Mouse (Mus musculus) CH12.LX (cell line): ENCODE results near the gene Hscb. TPM values are rescaled to one million over a fixed set of nuclear protein-coding genes. Genes with fewer than 3 reads are reported as not detected.

ENCODE experiments used
- DNase-seq: peaks from one replicate; pipeline ENCODE4 v3.0.0-alpha.2; 2013; ENCODE audit errors: extremely low read depth
- H3K27ac ChIP-seq: 2 replicates; pipeline ENCODE4 v1.5.1; 2012; ENCODE audit warnings: low read depth, mild to moderate bottlenecking, control low read depth, moderate library complexity; ENCODE audit not compliant: insufficient read depth
- H3K27me3 ChIP-seq: replicated peaks from 2 replicates; pipeline ENCODE3; 2012; ENCODE audit warnings: inconsistent platforms
- H3K36me3 ChIP-seq, 2 experiments: replicated peaks in 1 of 2; 2 replicates each; pipeline versions ENCODE3 to v1.6.1; 2012; ENCODE audit warnings: inconsistent platforms in 1 of 2, low read length in 1 of 2, mild to moderate bottlenecking in 1 of 2, mixed read lengths in 1 of 2, moderate library complexity in 1 of 2; ENCODE audit not compliant: control insufficient read depth in 1 of 2, insufficient read depth in 1 of 2
- H3K4me1 ChIP-seq, 2 experiments: 2 replicates each; pipeline ENCODE4 v1.6.1; 2012; ENCODE audit warnings: inconsistent platforms in 1 of 2, moderate library complexity in 1 of 2; ENCODE audit not compliant: insufficient read depth in 2 of 2, control insufficient read depth in 1 of 2
- H3K4me2 ChIP-seq: 2 replicates; pipeline ENCODE4 v1.6.1; 2012; ENCODE audit warnings: low read depth, mild to moderate bottlenecking, control low read depth; ENCODE audit not compliant: poor library complexity, insufficient read depth, severe bottlenecking
- H3K4me3 ChIP-seq, 3 experiments: fragments of 150-350 bp in 1 of 3; sonication (generic) in 1 of 3; replicated peaks in 1 of 3; 2 replicates each; pipeline versions ENCODE3 to v1.5.1; 2011 to 2012; ENCODE audit warnings: low read depth in 2 of 3, low read length in 2 of 3, mild to moderate bottlenecking in 2 of 3, moderate library complexity in 2 of 3, control low read depth in 1 of 3, improper control_type of control experiment in 1 of 3, inconsistent platforms in 1 of 3, mixed read lengths in 1 of 3; ENCODE audit not compliant: poor library complexity in 1 of 3
- H3K79me2 ChIP-seq: replicated peaks from 2 replicates; pipeline ENCODE4 v1.6.1; 2012; ENCODE audit warnings: mild to moderate bottlenecking, moderate library complexity; ENCODE audit not compliant: control insufficient read depth, poor library complexity, insufficient read depth, severe bottlenecking; ENCODE audit errors: extremely low read depth
- H3K9ac ChIP-seq: 2 replicates; pipeline ENCODE4 v1.6.1; 2012; ENCODE audit warnings: low read depth, mild to moderate bottlenecking, control low read depth, moderate library complexity; ENCODE audit not compliant: insufficient read depth
- H3K9me3 ChIP-seq: replicated peaks from 2 replicates; pipeline ENCODE3; 2012; ENCODE audit warnings: low read length, inconsistent platforms, mixed read lengths
- BHLHE40 ChIP-seq: IDR thresholded peaks from 2 replicates; pipeline ENCODE4 v1.6.1; 2011; ENCODE audit warnings: mild to moderate bottlenecking, low read depth, low read length, improper control_type of control experiment
- CHD1 ChIP-seq: IDR thresholded peaks from 2 replicates; pipeline ENCODE4 v1.6.1; 2012; ENCODE audit warnings: low read depth, low read length, improper control_type of control experiment, inconsistent platforms
- CTCF ChIP-seq, 2 experiments: IDR thresholded peaks in 1 of 2; conservative IDR thresholded peaks in 1 of 2; 2 replicates each; pipeline ENCODE4 v1.5.1; 2011 to 2012; ENCODE audit warnings: low read depth in 2 of 2, low read length in 2 of 2, improper control_type of control experiment in 1 of 2, inconsistent platforms in 1 of 2, mild to moderate bottlenecking in 1 of 2, moderate library complexity in 1 of 2
- E2F4 ChIP-seq: IDR thresholded peaks from 2 replicates; pipeline ENCODE4 v1.6.1; 2011; ENCODE audit warnings: low read depth, low read length, improper control_type of control experiment; ENCODE audit not compliant: insufficient replicate concordance
- GABPA ChIP-seq: IDR thresholded peaks from 2 replicates; pipeline ENCODE4 v1.6.1; 2012; ENCODE audit warnings: low read depth, low read length, improper control_type of control experiment, inconsistent platforms; ENCODE audit not compliant: insufficient replicate concordance
- JUN ChIP-seq: IDR thresholded peaks from 2 replicates; pipeline ENCODE4 v1.6.1; 2011; ENCODE audit warnings: low read depth, mild to moderate bottlenecking, low read length, improper control_type of control experiment, moderate library complexity; ENCODE audit not compliant: insufficient read depth
- JUND ChIP-seq: conservative IDR thresholded peaks from 2 replicates; pipeline ENCODE4 v1.6.1; 2011; ENCODE audit warnings: low read depth, low read length, improper control_type of control experiment
- MAZ ChIP-seq: IDR thresholded peaks from 2 replicates; pipeline ENCODE4 v1.6.1; 2012; ENCODE audit warnings: low read depth, mild to moderate bottlenecking, inconsistent platforms, low read length, improper control_type of control experiment, moderate library complexity
- MXI1 ChIP-seq: IDR thresholded peaks from 2 replicates; pipeline ENCODE4 v1.6.1; 2011; ENCODE audit warnings: mild to moderate bottlenecking, low read depth, low read length, improper control_type of control experiment
- NRF1 ChIP-seq: IDR thresholded peaks from 2 replicates; pipeline ENCODE4 v1.6.1; 2014; ENCODE audit warnings: low read depth, mild to moderate bottlenecking, inconsistent platforms, low read length, improper control_type of control experiment, moderate library complexity
- PAX5 ChIP-seq: IDR thresholded peaks from 2 replicates; pipeline ENCODE4 v1.6.1; 2012; ENCODE audit warnings: low read length, inconsistent platforms, mixed read lengths
- POLR2A ChIP-seq: IDR thresholded peaks from 2 replicates; pipeline ENCODE4 v1.6.1; 2011; ENCODE audit warnings: low read depth, mild to moderate bottlenecking, improper control_type of control experiment, low read length
- RAD21 ChIP-seq: IDR thresholded peaks from 2 replicates; pipeline ENCODE4 v1.6.1; 2011; ENCODE audit warnings: low read depth, mild to moderate bottlenecking, low read length, improper control_type of control experiment, moderate library complexity
- RCOR1 ChIP-seq: conservative IDR thresholded peaks from 2 replicates; pipeline ENCODE4 v1.6.1; 2012; ENCODE audit warnings: low read depth, mild to moderate bottlenecking, inconsistent platforms, low read length, improper control_type of control experiment
- SMC3 ChIP-seq: IDR thresholded peaks from 2 replicates; pipeline ENCODE4 v1.6.1; 2011; ENCODE audit warnings: low read depth, low read length, improper control_type of control experiment
- TCF12 ChIP-seq: IDR thresholded peaks from 2 replicates; pipeline ENCODE4 v1.6.1; 2014; ENCODE audit warnings: low read depth, mild to moderate bottlenecking, inconsistent platforms, low read length, improper control_type of control experiment
- UBTF ChIP-seq: IDR thresholded peaks from 2 replicates; pipeline ENCODE4 v1.6.1; 2012; ENCODE audit warnings: low read depth, mild to moderate bottlenecking, inconsistent platforms, low read length, improper control_type of control experiment, moderate library complexity
- USF1 ChIP-seq: IDR thresholded peaks from 2 replicates; pipeline ENCODE4 v1.6.1; 2014; ENCODE audit warnings: low read depth, mild to moderate bottlenecking, inconsistent platforms, low read length, improper control_type of control experiment
- ZC3H11A ChIP-seq: IDR thresholded peaks from 2 replicates; pipeline ENCODE4 v1.6.1; 2012; ENCODE audit warnings: low read depth, mild to moderate bottlenecking, inconsistent platforms, low read length, improper control_type of control experiment
- dilution Hi-C: fragments of 300-500 bp; cut with MboI; formaldehyde crosslinking; loops from 2 replicates; pipeline ENCODE4 v1.14.3; 2020; ENCODE audit warnings: low sequenced_read_pairs; ENCODE audit not compliant: extremely low pct_unique_long_range_greater_than_20kb, extremely low pct_ligation_motif_present
- in situ Hi-C: fragments of 300-500 bp; cut with MboI; formaldehyde crosslinking; loops from 3 replicates; pipeline ENCODE4 v1.14.3; 2019; ENCODE audit warnings: low sequenced_read_pairs, low pct_ligation_motif_present, low pct_unique_long_range_greater_than_20kb, mixed read lengths
- polyA plus RNA-seq: library from polyadenylated mRNA; unstranded; fragments of >175 nt; gene quantifications from 2 replicates; pipeline ENCODE4 v1.2.1, GENCODE M21; 2012; ENCODE audit warnings: low read depth; ENCODE audit not compliant: insufficient read length
- total RNA-seq, 2 experiments: library from RNA; depleted of rRNA; stranded (reverse); fragments of 300-350 nt in 1 of 2; fragments of >200 nt in 1 of 2; gene quantifications; 2 replicates each; pipeline ENCODE4 v1.2.3; 2012 to 2014

Gene Hscb
- total and polyA plus RNA-seq, 3 experiments = 28.2 to 64.0 (median 59.5) TPM

- TF ChIP-seq NRF1 (0 out of 2 replicates have a peak, but pooled peaks have one; percentile 20), SMC3 (peak; percentile 76), E2F4 (no peak), RAD21 (peak; percentile 77), CTCF (conservative IDR thresholded peaks at IDR 0.05 in 1 of 2, IDR thresholded peaks at IDR 0.05 in 1 of 2; ENCODE audit: low read depth in 2 of 2, low read length in 2 of 2) (peak; percentile 40 to 82; a peak in 3 of 4 replicates), PAX5 (no peak), USF1 (no peak), POLR2A (no peak), ZC3H11A (0 out of 2 replicates have a peak, but pooled peaks have one; percentile 9), TCF12 (no peak), RCOR1 (no peak), MXI1 (no peak)
- TF ChIP-seq, all 38 proteins: peak for 5
- dilution Hi-C loops (no loop called here), in situ Hi-C loops (no loop called here)
- no peaks in the 10 kb centered on the region for H3K9me3 ChIP-seq
- H3K27ac ChIP-seq = no peak overlapping the region
- H3K9ac ChIP-seq = no peak overlapping the region
- no peaks in the 10 kb centered on the region for H3K4me1 ChIP-seq
- H3K4me2 ChIP-seq = no peak overlapping the region
- no peaks in the 10 kb centered on the region for H3K27me3 ChIP-seq
- peak; percentile 54 for DNase-seq
- H3K79me2 ChIP-seq = no peaks in the 10 kb centered on the region
- H3K36me3 ChIP-seq = peaks cover 72 to 89% of the 10 kb centered on the region in 2 experiments
- H3K4me3 ChIP-seq = no peak overlapping the region
These were observed 50.9 kb downstream of the Hscb start for GRCm38 (mm10) chr5:110788684-110789083.

- no peak overlapping the region for H3K4me3 ChIP-seq
- no peaks in the 10 kb centered on the region for H3K79me2 ChIP-seq
- no peak overlapping the region for H3K27ac ChIP-seq
- no peak for DNase-seq
- dilution Hi-C loops = no loop called here
- H3K4me2 ChIP-seq = no peak overlapping the region
- H3K9me3 ChIP-seq = no peaks in the 10 kb centered on the region
- TF ChIP-seq PAX5 (no peak), JUND (no peak), GABPA (no peak), SMC3 (peak; percentile 29), BHLHE40 (no peak), CHD1 (no peak), MAZ (no peak), USF1 (no peak), UBTF (no peak), CTCF (conservative IDR thresholded peaks at IDR 0.05 in 1 of 2, IDR thresholded peaks at IDR 0.05 in 1 of 2; ENCODE audit: low read depth in 2 of 2, low read length in 2 of 2) (peak in 1 of 2 experiments; percentile 38; a peak in 1 of 4 replicates), NRF1 (no peak), JUN (no peak)
- H3K9ac ChIP-seq = no peak overlapping the region
- peaks cover 0 to 3% of the 10 kb centered on the region in 2 experiments; a peak in 2 of 4 replicates for H3K4me1 ChIP-seq
- H3K27me3 ChIP-seq = no peaks in the 10 kb centered on the region
- in situ Hi-C loops = no loop called here
- peaks cover 48 to 65% of the 10 kb centered on the region in 2 experiments for H3K36me3 ChIP-seq
These were observed 53.3 kb downstream of the Hscb start for GRCm38 (mm10) chr5:110786081-110786835.
